Comparison of ENCODE assay signal across 8 mouse cellular contexts in genomic region chrX:72908404-72908741, GRCm38 (mm10). TPM values are rescaled to one million over a fixed set of nuclear protein-coding genes. Genes with fewer than 3 reads are reported as not detected.
DNase-seq lines count a peak whose midpoint lies in the region; ATAC-seq lines count a peak whose summit lies in the region.

No protein-coding gene starts in this region.

- H3K4me2 ChIP-seq in intestine, embryonic 16.5 days (ENCODE audit: low read depth, low read length) = no peak overlapping the region

- intact Hi-C loops in gastrocnemius, postnatal 36 days (cut with DNase I) = no loop called here

- H3K9ac ChIP-seq in intestine, embryonic 16.5 days (ENCODE audit: low read depth, low read length) = no peak overlapping the region

- H3K9me3 ChIP-seq in intestine, embryonic 16.5 days (ENCODE audit: control insufficient read depth, low read length) = no peaks in the 10 kb centered on the region

- H3K27me3 ChIP-seq in intestine, embryonic 16.5 days (replicated peaks; ENCODE audit: control insufficient read depth, insufficient read depth, low read length) = no peaks in the 10 kb centered on the region

- H3K27ac ChIP-seq in intestine, embryonic 16.5 days (ENCODE audit: low read length) = no peak overlapping the region

- no peak overlapping the region for H3K4me3 ChIP-seq in intestine, embryonic 16.5 days (ENCODE audit: low read length)

- no peaks in the 10 kb centered on the region for H3K4me1 ChIP-seq in intestine, embryonic 16.5 days (ENCODE audit: control insufficient read depth, insufficient read depth, low read length)

- 15% methylated on average over 2 of the region's 2 CpGs for WGBS in intestine, embryonic 16.5 days

- no peaks in the 10 kb centered on the region for H3K36me3 ChIP-seq in intestine, embryonic 16.5 days (ENCODE audit: control insufficient read depth, insufficient read depth, low read length)

- DNase-seq in gastrocnemius, postnatal 10 days = peak; percentile 3
- DNase-seq in gastrocnemius, postnatal 36 days = no peak
- DNase-seq in A20 (ENCODE audit: low read depth, low spot score) = peak; percentile 20
- DNase-seq in embryo, embryonic 11 days = peak; percentile 71
- DNase-seq in urinary bladder, adult 2 months (ENCODE audit: low spot score) = no peak
- no peak for DNase-seq in urinary bladder, postnatal 14 days (ENCODE audit: low spot score)

- ATAC-seq in intestine, embryonic 16.5 days = peak; percentile 74
- ATAC-seq in megakaryocyte progenitor cell, adult 5-6 weeks (replicated peaks; ENCODE audit: poor library complexity) = 0 out of 2 replicates have a peak, but pooled peaks have one; percentile 46

RNA-seq across cellular contexts. Expression of gene Cetn2, which starts 9.8 kb away (rescaled TPM):
- total RNA-seq in gastrocnemius, postnatal 10 days (2021) = 10 to 100 TPM; 22.0 to 24.4 TPM
- 10 to 100 TPM; 24.7 to 25.4 TPM for total RNA-seq in gastrocnemius, postnatal 36 days (2021)
- 51.4 and 54.9 TPM in 2 replicates for polyA plus RNA-seq in intestine, embryonic 16.5 days (2015; fragmentation: Nextera tagmentation; extraction: Ambion mirVana)
- 84.2 and 87.0 TPM in 2 replicates for total RNA-seq in megakaryocyte progenitor cell, adult 5-6 weeks (2015)
- 105 and 113 TPM in 2 replicates for total RNA-seq in megakaryocyte progenitor cell, adult 5-6 weeks (2017)
- polyA plus RNA-seq in urinary bladder, adult 2 months (2012; rRNA removed) = 47.2 and 48.0 TPM in 2 replicates

RNA-seq across cellular contexts. Expression of gene Nsdhl, which starts 10.0 kb away (rescaled TPM):
- 1 to 10 TPM; 8.9 to 9.0 TPM for total RNA-seq in gastrocnemius, postnatal 10 days (2021)
- 1 to 10 TPM; 3.9 to 4.2 TPM for total RNA-seq in gastrocnemius, postnatal 36 days (2021)
- 46.8 TPM in 2 replicates for polyA plus RNA-seq in intestine, embryonic 16.5 days (2015; fragmentation: Nextera tagmentation; extraction: Ambion mirVana)
- total RNA-seq in megakaryocyte progenitor cell, adult 5-6 weeks (2015) = 24.1 and 27.3 TPM in 2 replicates
- total RNA-seq in megakaryocyte progenitor cell, adult 5-6 weeks (2017) = 13.3 and 19.0 TPM in 2 replicates
- 24.3 and 29.9 TPM in 2 replicates for polyA plus RNA-seq in urinary bladder, adult 2 months (2012; rRNA removed)

Comparison
In these comparisons a context has a peak if more than half of its experiments do, and no peak if none do; other contexts are left out.
1. DNase-seq: peak in gastrocnemius, postnatal 10 days (single experiment), A20 (single experiment) and embryo, embryonic 11 days (single experiment); none in gastrocnemius, postnatal 36 days (0 of 2), urinary bladder, adult 2 months (single experiment) and urinary bladder, postnatal 14 days (single experiment).